Mouse (Mus musculus) T-helper 17 cell (primary cell): Measurements from ENCODE around the gene Kcnmb3.

Experiments used
- in situ Hi-C, 2 experiments: fragments of 300-600 bp; cut with MboI, MseI; formaldehyde crosslinking; loops; 1 replicate in 1 of 2; 2 replicates in 1 of 2; pipeline ENCODE4 v1.15.1; 2025; ENCODE audit warnings: high pct_unique_total_duplicates in 2 of 2

The Kcnmb3 gene

GRCm38 (mm10) chr3:32492097-32493090 lies at the start of gene Kcnmb3:
Kcnmb3 (minus strand) TSS chr3:32492231.
- in situ Hi-C loops, result loop anchor here (10.0 to 25.0 kb wide), 2 partner anchors 705 to 1268 kb away; no protein-coding TSS in a partner anchor

GRCm38 (mm10) chr3:32538091-32538490 lies 46.1 kb upstream of the Kcnmb3 start:
- in situ Hi-C loops, result loop anchor here in 1 of 2 experiments (25.0 kb wide), 1 partner anchor 1274 kb away; no protein-coding TSS in a partner anchor

- in situ Hi-C loops, result loop anchor here in 1 of 2 experiments (25.0 kb wide), 1 partner anchor 1275 kb away; no protein-coding TSS in a partner anchor
Measured at GRCm38 (mm10) chr3:32537556-32537955, 45.5 kb upstream of the Kcnmb3 start.

- in situ Hi-C loops, result loop anchor here in 1 of 2 experiments (25.0 kb wide), 1 partner anchor 1277 kb away; no protein-coding TSS in a partner anchor
Measured at GRCm38 (mm10) chr3:32535692-32536091, 43.7 kb upstream of the Kcnmb3 start.

GRCm38 (mm10) chr3:32530041-32530440 lies 38.0 kb upstream of the Kcnmb3 start:
- in situ Hi-C loops, result loop anchor here in 1 of 2 experiments (25.0 kb wide), 1 partner anchor 1282 kb away; no protein-coding TSS in a partner anchor

GRCm38 (mm10) chr3:32529303-32529898 lies 37.4 kb upstream of the Kcnmb3 start, which contains the start of gene Mfn1:
Mfn1 (plus strand) TSS chr3:32529465.
- in situ Hi-C loops, result loop anchor here (5.0 to 25.0 kb wide), 2 partner anchors 178 to 1283 kb away; partner anchors contain the start of gene Actl6a (in 1 of the 2)

GRCm38 (mm10) chr3:32527181-32527580 lies 35.1 kb upstream of the Kcnmb3 start:
- in situ Hi-C loops, result loop anchor here (5.0 to 25.0 kb wide), 2 partner anchors 180 to 1285 kb away; partner anchors contain the start of gene Actl6a (in 1 of the 2)

GRCm38 (mm10) chr3:32513528-32513927 lies 21.5 kb upstream of the Kcnmb3 start:
- in situ Hi-C loops, result loop anchor here (25.0 kb wide), 3 partner anchors 726 to 1726 kb away; partner anchors contain the start of gene Sec62 (in 1 of the 2)

- in situ Hi-C loops, result loop anchor here (25.0 kb wide), 3 partner anchors 725 to 1725 kb away; partner anchors contain the start of gene Sec62 (in 1 of the 2)
Measured at GRCm38 (mm10) chr3:32512686-32513284, 20.8 kb upstream of the Kcnmb3 start.

- in situ Hi-C loops, result loop anchor here (25.0 kb wide), 3 partner anchors 724 to 1724 kb away; partner anchors contain the start of gene Sec62 (in 1 of the 2)
Measured at GRCm38 (mm10) chr3:32511191-32511550, 19.1 kb upstream of the Kcnmb3 start.

- in situ Hi-C loops, result loop anchor here (25.0 kb wide), 3 partner anchors 723 to 1723 kb away; partner anchors contain the start of gene Sec62 (in 1 of the 2)
Measured at GRCm38 (mm10) chr3:32510375-32511190, 18.6 kb upstream of the Kcnmb3 start.

GRCm38 (mm10) chr3:32509496-32510374 lies 17.7 kb upstream of the Kcnmb3 start, which contains the start of gene Zfp639:
Zfp639 (plus strand) TSS chr3:32510259.
- in situ Hi-C loops, result loop anchor here (25.0 kb wide), 3 partner anchors 722 to 1722 kb away; partner anchors contain the start of gene Sec62 (in 1 of the 2)

GRCm38 (mm10) chr3:32508666-32509324 lies 16.8 kb upstream of the Kcnmb3 start:
- in situ Hi-C loops, result loop anchor here (25.0 kb wide), 3 partner anchors 721 to 1721 kb away; partner anchors contain the start of gene Sec62 (in 1 of the 2)

- in situ Hi-C loops, result loop anchor here (25.0 kb wide), 3 partner anchors 719 to 1719 kb away; partner anchors contain the start of gene Sec62 (in 1 of the 2)
Measured at GRCm38 (mm10) chr3:32506366-32507225, 14.6 kb upstream of the Kcnmb3 start.

GRCm38 (mm10) chr3:32505841-32506240 lies 13.8 kb upstream of the Kcnmb3 start:
- in situ Hi-C loops, result loop anchor here (25.0 kb wide), 3 partner anchors 719 to 1719 kb away; partner anchors contain the start of gene Sec62 (in 1 of the 2)

GRCm38 (mm10) chr3:32500346-32500745 lies 8.3 kb upstream of the Kcnmb3 start:
- in situ Hi-C loops, result loop anchor here (5.0 to 25.0 kb wide), 7 partner anchors 123 to 1713 kb away; partner anchors contain the start of gene Sec62 (in 1 of the 2)

GRCm38 (mm10) chr3:32496711-32497070 lies 4.7 kb upstream of the Kcnmb3 start:
- in situ Hi-C loops, result loop anchor here (10.0 to 25.0 kb wide), 2 partner anchors 709 to 1272 kb away; no protein-coding TSS in a partner anchor
